Mouse (Mus musculus): ENCODE measurements around the gene Gm49394. TPM values are rescaled to one million over a fixed set of nuclear protein-coding genes. Genes with fewer than 3 reads are reported as not detected.

Gene Gm49394
- total and polyA plus RNA-seq, 3 experiments = not detected

GRCm38 (mm10) chr7:142636178-142636577 lies 33.6 kb downstream of the Gm49394 start:
- dilution Hi-C loops (cut with MboI; ENCODE audit: extremely low pct_ligation_motif_present, extremely low pct_unique_long_range_greater_than_20kb, low sequenced_read_pairs) = no loop called here

GRCm38 (mm10) chr7:142630691-142631090 lies 39.1 kb downstream of the Gm49394 start:
- dilution Hi-C loops (cut with MboI; ENCODE audit: extremely low pct_ligation_motif_present, extremely low pct_unique_long_range_greater_than_20kb, low sequenced_read_pairs) = no loop called here
- DNase-seq (ENCODE audit: extremely low read depth) = no peak
- Histone ChIP-seq H3K27me3 (replicated peaks) (peaks cover 96% of the 10 kb centered on the region), H3K4me1 (ENCODE audit: control insufficient read depth in 1 of 2, insufficient read depth in 2 of 2) (no peaks in the 10 kb centered on the region), H3K9me3 (replicated peaks; ENCODE audit: low read length) (no peaks in the 10 kb centered on the region), H3K27ac (ENCODE audit: insufficient read depth, low read depth) (no peak overlapping the region), H3K36me3 (replicated peaks in 1 of 2; ENCODE audit: control insufficient read depth in 1 of 2, insufficient read depth in 1 of 2, low read length in 1 of 2) (no peaks in the 10 kb centered on the region), H3K4me3 (replicated peaks in 1 of 3; ENCODE audit: low read depth in 2 of 3, low read length in 2 of 3, poor library complexity in 1 of 3) (no peak overlapping the region), H3K79me2 (replicated peaks; ENCODE audit: control insufficient read depth, extremely low read depth, insufficient read depth, poor library complexity, severe bottlenecking) (no peaks in the 10 kb centered on the region), H3K9ac (ENCODE audit: insufficient read depth, low read depth) (no peak overlapping the region), H3K4me2 (ENCODE audit: insufficient read depth, low read depth, poor library complexity, severe bottlenecking) (no peak overlapping the region)
- TF ChIP-seq TCF12 (IDR thresholded peaks at IDR 0.05; ENCODE audit: low read depth, low read length) (no peak), RCOR1 (conservative IDR thresholded peaks at IDR 0.05; ENCODE audit: low read depth, low read length) (no peak), SMC3 (IDR thresholded peaks at IDR 0.05; ENCODE audit: low read depth, low read length) (no peak), MAX (IDR thresholded peaks at IDR 0.05; ENCODE audit: low read length) (no peak), MAZ (IDR thresholded peaks at IDR 0.05; ENCODE audit: low read depth, low read length) (no peak), JUND (conservative IDR thresholded peaks at IDR 0.05; ENCODE audit: low read depth, low read length) (no peak), TBP (conservative IDR thresholded peaks at IDR 0.05; ENCODE audit: low read depth, low read length) (no peak), NRF1 (IDR thresholded peaks at IDR 0.05; ENCODE audit: low read depth, low read length) (no peak), POLR2A (IDR thresholded peaks at IDR 0.05; ENCODE audit: low read depth, low read length) (no peak), CHD1 (IDR thresholded peaks at IDR 0.05; ENCODE audit: low read depth, low read length) (no peak), MYC (IDR thresholded peaks at IDR 0.05; ENCODE audit: low read depth, low read length) (no peak), CHD2 (IDR thresholded peaks at IDR 0.05; ENCODE audit: low read length) (no peak), NELFE (IDR thresholded peaks at IDR 0.05; ENCODE audit: low read depth, low read length) (no peak), CTCF (conservative IDR thresholded peaks at IDR 0.05 in 1 of 2, IDR thresholded peaks at IDR 0.05 in 1 of 2; ENCODE audit: low read depth in 2 of 2, low read length in 2 of 2) (no peak), JUN (IDR thresholded peaks at IDR 0.05; ENCODE audit: insufficient read depth, low read depth, low read length) (no peak), IRF4 (IDR thresholded peaks at IDR 0.05; ENCODE audit: low read depth, low read length) (no peak), PAX5 (IDR thresholded peaks at IDR 0.05; ENCODE audit: low read length) (no peak), MAFK (IDR thresholded peaks at IDR 0.05; ENCODE audit: insufficient replicate concordance, low read length) (no peak), EP300 (IDR thresholded peaks at IDR 0.05; ENCODE audit: low read length) (no peak)
- in situ Hi-C loops (cut with MboI; ENCODE audit: low pct_ligation_motif_present, low pct_unique_long_range_greater_than_20kb, low sequenced_read_pairs) = no loop called here

More at GRCm38 (mm10) chr7:142636178-142636577, 33.6 kb downstream of the Gm49394 start:
- Histone ChIP-seq H3K36me3 (replicated peaks in 1 of 2; ENCODE audit: control insufficient read depth in 1 of 2, insufficient read depth in 1 of 2, low read length in 1 of 2) (no peaks in the 10 kb centered on the region), H3K4me1 (ENCODE audit: control insufficient read depth in 1 of 2, insufficient read depth in 2 of 2) (0 out of 4 replicates have a peak, but pooled peaks cover 0 to 3% of the 10 kb centered on the region in 2 experiments), H3K9ac (ENCODE audit: insufficient read depth, low read depth) (no peak overlapping the region), H3K4me2 (ENCODE audit: insufficient read depth, low read depth, poor library complexity, severe bottlenecking) (no peak overlapping the region), H3K79me2 (replicated peaks; ENCODE audit: control insufficient read depth, extremely low read depth, insufficient read depth, poor library complexity, severe bottlenecking) (no peaks in the 10 kb centered on the region), H3K27me3 (replicated peaks) (peaks cover 97% of the 10 kb centered on the region), H3K27ac (ENCODE audit: insufficient read depth, low read depth) (no peak overlapping the region), H3K9me3 (replicated peaks; ENCODE audit: low read length) (no peaks in the 10 kb centered on the region), H3K4me3 (replicated peaks in 1 of 3; ENCODE audit: low read depth in 2 of 3, low read length in 2 of 3, poor library complexity in 1 of 3) (no peak overlapping the region)
- in situ Hi-C loops (cut with MboI; ENCODE audit: low pct_ligation_motif_present, low pct_unique_long_range_greater_than_20kb, low sequenced_read_pairs) = no loop called here
- TF ChIP-seq E2F4 (IDR thresholded peaks at IDR 0.05; ENCODE audit: insufficient replicate concordance, low read depth, low read length) = no peak
- no peak for TF ChIP-seq MAX (IDR thresholded peaks at IDR 0.05; ENCODE audit: low read length)
- TF ChIP-seq PAX5 (IDR thresholded peaks at IDR 0.05; ENCODE audit: low read length) = no peak
- no peak for TF ChIP-seq CHD2 (IDR thresholded peaks at IDR 0.05; ENCODE audit: low read length)
- no peak for TF ChIP-seq RAD21 (IDR thresholded peaks at IDR 0.05; ENCODE audit: low read depth, low read length)
- DNase-seq (ENCODE audit: extremely low read depth) = no peak

All from CH12.LX (cell line).